Mouse (Mus musculus): ENCODE results near the gene Ripply3. TPM values are rescaled to one million over a fixed set of nuclear protein-coding genes. Genes with fewer than 3 reads are reported as not detected.
A peak's percentile ranks its signal among the peaks of the same experiment; 100 is the strongest.

Ripply3 gene
- total and polyA plus RNA-seq, 2 experiments from 2014 or later: 0.20 TPM; not detected in 1

DNA sequence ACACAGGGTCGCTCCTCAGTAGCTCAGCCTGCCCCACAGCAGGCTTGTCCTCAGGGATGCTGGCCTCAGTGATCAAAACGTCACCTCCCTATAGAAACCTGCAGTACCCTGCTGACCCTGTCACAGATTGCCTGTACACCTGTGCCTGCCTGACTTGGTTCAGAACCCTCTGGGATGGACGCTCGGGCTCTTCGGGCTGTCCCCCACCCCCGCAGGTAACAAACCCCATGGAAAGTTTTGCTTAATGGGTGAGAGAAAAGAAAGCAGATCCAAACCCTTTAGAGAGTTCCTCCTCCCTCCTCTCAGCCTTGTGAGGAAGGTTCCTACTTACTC is 25.1 kb upstream of the Ripply3 start:
- 21% methylated on average over 6 of the region's 6 CpGs for WGBS
- Histone ChIP-seq H3K4me2 (ENCODE audit: low read depth, low read length, poor library complexity, severe bottlenecking) (peak overlapping the region; percentile 41), H3K27me3 (ENCODE audit: insufficient read depth, low read length) (no peaks in the 10 kb centered on the region), H3K4me3 (ENCODE audit: low read depth, low read length) (peak overlapping the region; percentile 25; the same call in 1 of the 2 replicates), H3K36me3 (ENCODE audit: insufficient read depth, low read length) (no peaks in the 10 kb centered on the region), H3K9ac (replicated peaks; ENCODE audit: low read length, poor library complexity, severe bottlenecking) (peak overlapping the region; percentile 37), H3K27ac (ENCODE audit: low read depth, low read length) (peak overlapping the region; percentile 57), H3K9me3 (ENCODE audit: low read length) (no peaks in the 10 kb centered on the region), H3K4me1 (ENCODE audit: insufficient read depth, low read length) (peaks cover 7% of the 10 kb centered on the region; the same call in 1 of the 2 replicates)
- no peak for TF ChIP-seq CTCF (IDR thresholded peaks at IDR 0.05)
- DNase-seq (ENCODE audit: low spot score): no peak
- no peak for ATAC-seq (ENCODE audit: low FRiP score)

DNA sequence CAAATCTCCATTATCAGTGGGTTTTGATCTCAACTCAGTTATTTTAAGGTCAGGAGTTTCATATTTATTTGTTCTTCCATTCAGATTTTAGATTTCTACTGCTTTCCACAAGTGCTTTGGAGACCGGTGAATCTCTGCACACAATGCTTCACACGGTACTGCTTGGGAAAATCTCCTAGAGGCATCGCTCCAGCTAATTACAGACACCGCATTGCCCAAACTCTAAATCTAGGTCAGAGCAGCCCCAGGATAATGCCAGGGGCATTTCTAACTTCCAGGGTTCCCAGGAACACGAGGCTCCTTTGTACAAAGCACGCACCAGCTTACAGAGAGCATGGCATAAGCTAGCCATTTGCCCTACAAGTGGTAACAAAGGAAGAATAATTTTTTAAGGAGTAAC is 20.7 kb upstream of the Ripply3 start:
- DNase-seq (ENCODE audit: low spot score) (peak; percentile 53), ATAC-seq (ENCODE audit: low FRiP score) (no peak)
- peak overlapping the region; percentile 51 for H3K27ac ChIP-seq (ENCODE audit: low read depth, low read length)
- no peaks in the 10 kb centered on the region for H3K36me3 ChIP-seq (ENCODE audit: insufficient read depth, low read length)
- no peak overlapping the region for H3K4me3 ChIP-seq (ENCODE audit: low read depth, low read length)
- no peaks in the 10 kb centered on the region for H3K9me3 ChIP-seq (ENCODE audit: low read length)
- H3K4me2 ChIP-seq (ENCODE audit: low read depth, low read length, poor library complexity, severe bottlenecking): no peak overlapping the region
- H3K9ac ChIP-seq (replicated peaks; ENCODE audit: low read length, poor library complexity, severe bottlenecking): no peak overlapping the region
- peaks cover 9% of the 10 kb centered on the region; the same call in 1 of the 2 replicates for H3K4me1 ChIP-seq (ENCODE audit: insufficient read depth, low read length)
- 47% methylated on average over 6 of the region's 6 CpGs for WGBS
- TF ChIP-seq CTCF (IDR thresholded peaks at IDR 0.05): no peak
- H3K27me3 ChIP-seq (ENCODE audit: insufficient read depth, low read length): no peaks in the 10 kb centered on the region

DNA sequence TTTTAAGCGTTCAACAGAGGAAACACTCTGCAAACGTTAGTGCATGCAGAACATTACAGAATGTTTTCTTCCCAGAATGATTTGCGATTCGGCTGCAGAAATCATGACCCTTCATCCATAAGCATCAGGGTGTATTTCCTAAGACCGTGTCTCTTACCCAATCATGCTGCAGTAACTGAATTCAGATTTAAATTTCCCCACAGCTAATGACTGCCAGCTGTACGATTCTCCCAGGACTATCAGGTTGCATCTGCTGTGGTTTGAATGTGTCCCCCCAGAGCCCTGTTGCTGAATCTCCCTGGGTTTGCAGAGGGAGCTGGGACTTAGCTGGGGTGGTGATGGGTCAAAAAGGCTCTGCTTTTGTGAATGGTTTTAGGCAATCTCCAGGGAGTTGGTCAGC is 20.3 kb upstream of the Ripply3 start:
- Histone ChIP-seq H3K4me3 (ENCODE audit: low read depth, low read length) (no peak overlapping the region), H3K36me3 (ENCODE audit: insufficient read depth, low read length) (no peaks in the 10 kb centered on the region), H3K27me3 (ENCODE audit: insufficient read depth, low read length) (no peaks in the 10 kb centered on the region), H3K27ac (ENCODE audit: low read depth, low read length) (peak overlapping the region; percentile 51), H3K4me2 (ENCODE audit: low read depth, low read length, poor library complexity, severe bottlenecking) (no peak overlapping the region), H3K4me1 (ENCODE audit: insufficient read depth, low read length) (peaks cover 9% of the 10 kb centered on the region; the same call in 1 of the 2 replicates), H3K9me3 (ENCODE audit: low read length) (no peaks in the 10 kb centered on the region), H3K9ac (replicated peaks; ENCODE audit: low read length, poor library complexity, severe bottlenecking) (no peak overlapping the region)
- ATAC-seq (ENCODE audit: low FRiP score) (no peak), DNase-seq (ENCODE audit: low spot score) (no peak)
- TF ChIP-seq CTCF (IDR thresholded peaks at IDR 0.05): no peak
- 45% methylated on average over 6 of the region's 6 CpGs for WGBS

- Histone ChIP-seq H3K9me3 (ENCODE audit: low read length) (no peaks in the 10 kb centered on the region), H3K36me3 (ENCODE audit: insufficient read depth, low read length) (no peaks in the 10 kb centered on the region), H3K9ac (replicated peaks; ENCODE audit: low read length, poor library complexity, severe bottlenecking) (no peak overlapping the region), H3K27me3 (ENCODE audit: insufficient read depth, low read length) (no peaks in the 10 kb centered on the region), H3K4me3 (ENCODE audit: low read depth, low read length) (no peak overlapping the region), H3K4me2 (ENCODE audit: low read depth, low read length, poor library complexity, severe bottlenecking) (no peak overlapping the region), H3K4me1 (ENCODE audit: insufficient read depth, low read length) (peaks cover 9% of the 10 kb centered on the region; the same call in 1 of the 2 replicates), H3K27ac (ENCODE audit: low read depth, low read length) (no peak overlapping the region)
- 93% methylated on average over 4 of the region's 4 CpGs for WGBS
- no peak for DNase-seq (ENCODE audit: low spot score)
- no peak for ATAC-seq (ENCODE audit: low FRiP score)
- no peak for TF ChIP-seq CTCF (IDR thresholded peaks at IDR 0.05)
Observed at GRCm38 (mm10) chr16:94309025-94309424, 19.2 kb upstream of the Ripply3 start.

- Histone ChIP-seq H3K27me3 (ENCODE audit: insufficient read depth, low read length) (no peaks in the 10 kb centered on the region; the same call in 1 of the 2 replicates), H3K27ac (ENCODE audit: low read depth, low read length) (peak overlapping the region; percentile 100), H3K4me1 (ENCODE audit: insufficient read depth, low read length) (peaks cover 10% of the 10 kb centered on the region; the same call in 1 of the 2 replicates), H3K9ac (replicated peaks; ENCODE audit: low read length, poor library complexity, severe bottlenecking) (0 out of 2 replicates have a peak overlapping the region, but pooled peaks have one; percentile 5), H3K9me3 (ENCODE audit: low read length) (no peaks in the 10 kb centered on the region), H3K4me2 (ENCODE audit: low read depth, low read length, poor library complexity, severe bottlenecking) (peak overlapping the region; percentile 73), H3K36me3 (ENCODE audit: insufficient read depth, low read length) (no peaks in the 10 kb centered on the region), H3K4me3 (ENCODE audit: low read depth, low read length) (no peak overlapping the region)
- ATAC-seq (ENCODE audit: low FRiP score): no peak
- no peak for DNase-seq (ENCODE audit: low spot score)
- TF ChIP-seq CTCF (IDR thresholded peaks at IDR 0.05): no peak
- WGBS: 44% methylated on average over 1 of the region's 1 CpGs
Observed at GRCm38 (mm10) chr16:94311416-94311815, 16.8 kb upstream of the Ripply3 start.

- H3K27ac ChIP-seq (ENCODE audit: low read depth, low read length): peak overlapping the region; percentile 100
- H3K36me3 ChIP-seq (ENCODE audit: insufficient read depth, low read length): no peaks in the 10 kb centered on the region
- 49% methylated on average over 4 of the region's 4 CpGs for WGBS
- DNase-seq (ENCODE audit: low spot score) (no peak), ATAC-seq (ENCODE audit: low FRiP score) (no peak)
- peak overlapping the region; percentile 73 for H3K4me2 ChIP-seq (ENCODE audit: low read depth, low read length, poor library complexity, severe bottlenecking)
- H3K9me3 ChIP-seq (ENCODE audit: low read length): no peaks in the 10 kb centered on the region
- H3K27me3 ChIP-seq (ENCODE audit: insufficient read depth, low read length): no peaks in the 10 kb centered on the region; the same call in 1 of the 2 replicates
- H3K4me1 ChIP-seq (ENCODE audit: insufficient read depth, low read length): peaks cover 10% of the 10 kb centered on the region; the same call in 1 of the 2 replicates
- no peak for TF ChIP-seq CTCF (IDR thresholded peaks at IDR 0.05)
- peak overlapping the region; percentile 86 for H3K9ac ChIP-seq (replicated peaks; ENCODE audit: low read length, poor library complexity, severe bottlenecking)
- peak overlapping the region; percentile 52; the same call in 1 of the 2 replicates for H3K4me3 ChIP-seq (ENCODE audit: low read depth, low read length)
Observed at GRCm38 (mm10) chr16:94311931-94312330, 16.3 kb upstream of the Ripply3 start.

Data from midbrain, postnatal 0 days (tissue).